Mouse (Mus musculus): ENCODE measurements around the gene Sytl3.
"Not testable (repeated sequence)": the region's sequence is repeated elsewhere in the genome, so short reads cannot be mapped to it uniquely, and the experiment has no call there.

The Sytl3 gene

GRCm38 (mm10) chr17:6696521-6696920 is 37.6 kb downstream of the Sytl3 start:
- DNase-seq, result not testable (repeated sequence)

GRCm38 (mm10) chr17:6697224-6697775 is 38.4 kb downstream of the Sytl3 start:
- peak; percentile 43 for DNase-seq

- not testable (repeated sequence) for DNase-seq
Measured at GRCm38 (mm10) chr17:6699502-6699901, 40.6 kb downstream of the Sytl3 start.

GRCm38 (mm10) chr17:6700077-6700476 is 41.2 kb downstream of the Sytl3 start:
- DNase-seq, result not testable (repeated sequence)

GRCm38 (mm10) chr17:6702625-6703221 is 43.8 kb downstream of the Sytl3 start:
- DNase-seq, result not testable (repeated sequence)

- not testable (repeated sequence) for DNase-seq
Measured at GRCm38 (mm10) chr17:6703381-6704270, 44.7 kb downstream of the Sytl3 start.

- not testable (repeated sequence) for DNase-seq
Measured at GRCm38 (mm10) chr17:6706448-6706847, 47.6 kb downstream of the Sytl3 start.

GRCm38 (mm10) chr17:6707422-6707821 is 48.5 kb downstream of the Sytl3 start:
- DNase-seq, result not testable (repeated sequence)

GRCm38 (mm10) chr17:6708194-6708593 is 49.3 kb downstream of the Sytl3 start:
- DNase-seq, result not testable (repeated sequence)

- DNase-seq, result not testable (repeated sequence)
Measured at GRCm38 (mm10) chr17:6713483-6713882, 54.6 kb downstream of the Sytl3 start.

GRCm38 (mm10) chr17:6713944-6714343 is 55.1 kb downstream of the Sytl3 start:
- DNase-seq, result not testable (repeated sequence)

- no peak for DNase-seq
Measured at GRCm38 (mm10) chr17:6727996-6728610, 69.2 kb downstream of the Sytl3 start.

- no peak for DNase-seq
Measured at GRCm38 (mm10) chr17:6729244-6729742, 70.4 kb downstream of the Sytl3 start.

- DNase-seq, result no peak
Measured at GRCm38 (mm10) chr17:6731132-6731531, 72.2 kb downstream of the Sytl3 start.

- DNase-seq, result no peak
Measured at GRCm38 (mm10) chr17:6731634-6732033, 72.7 kb downstream of the Sytl3 start.

- no peak for DNase-seq
Measured at GRCm38 (mm10) chr17:6732665-6733064, 73.8 kb downstream of the Sytl3 start.

- DNase-seq, result no peak
Measured at GRCm38 (mm10) chr17:6733322-6733875, 74.5 kb downstream of the Sytl3 start.

- no peak for DNase-seq
Measured at GRCm38 (mm10) chr17:6734746-6735441, 76.0 kb downstream of the Sytl3 start.

- no peak for DNase-seq
Measured at GRCm38 (mm10) chr17:6736306-6737272, 77.7 kb downstream of the Sytl3 start.

GRCm38 (mm10) chr17:6737273-6737997 is 78.5 kb downstream of the Sytl3 start:
- no peak for DNase-seq
